Mouse (Mus musculus) kidney, adult 2 months (tissue): Measurements from ENCODE around the gene Try4. TPM values are rescaled to one million over a fixed set of nuclear protein-coding genes. Genes with fewer than 3 reads are reported as not detected.
"Not testable (repeated sequence)": the region's sequence is repeated elsewhere in the genome, so short reads cannot be mapped to it uniquely, and the experiment has no call there.

Source experiments
- DNase-seq: peaks from one replicate; pipeline ENCODE4 v3.0.0; 2021
- H3K27ac ChIP-seq: fragments of 200-500 bp; 2 replicates; pipeline ENCODE4 v1.5.1; 2012; ENCODE audit warnings: low read depth, low read length, control low read depth, inconsistent platforms; ENCODE audit not compliant: insufficient read depth
- H3K27me3 ChIP-seq: fragments of 200-500 bp; replicated peaks from 2 replicates; pipeline ENCODE4 v1.6.1; 2012; ENCODE audit warnings: mild to moderate bottlenecking, moderate library complexity, low read length, inconsistent platforms; ENCODE audit not compliant: control insufficient read depth, insufficient read depth
- H3K36me3 ChIP-seq: fragments of 200-500 bp; 2 replicates; pipeline ENCODE4 v1.6.1; 2012; ENCODE audit warnings: mild to moderate bottlenecking, moderate library complexity, low read length, inconsistent platforms; ENCODE audit not compliant: control insufficient read depth, insufficient read depth
- H3K4me1 ChIP-seq: fragments of 200-500 bp; 2 replicates; pipeline ENCODE4 v1.6.1; 2011; ENCODE audit warnings: low read length; ENCODE audit not compliant: control insufficient read depth, insufficient read depth
- H3K4me3 ChIP-seq: fragments of 200-500 bp; 2 replicates; pipeline ENCODE4 v1.5.1; 2011; ENCODE audit warnings: mild to moderate bottlenecking, low read depth, low read length, control low read depth; ENCODE audit not compliant: insufficient read depth
- CTCF ChIP-seq: fragments of 200-500 bp; conservative IDR thresholded peaks from 2 replicates; pipeline ENCODE4 v1.5.1; 2011; ENCODE audit warnings: low read depth, mild to moderate bottlenecking, control low read depth, low read length, moderate library complexity, mixed read lengths; ENCODE audit not compliant: insufficient read depth, insufficient read length
- POLR2A ChIP-seq: fragments of 200-500 bp; IDR thresholded peaks from one replicate; pipeline ENCODE4 v1.6.1; 2011; ENCODE audit warnings: low read depth, low read length, control low read depth
- WGBS: fragments of 180-500 bp; shearing (Covaris S2); methylation state at CpG from one replicate; pipeline ENCODE4 v1.1.7; 2018; 5-methylcytosine and 5-hydroxymethylcytosine counted together
- polyA plus RNA-seq: library from polyadenylated mRNA; depleted of rRNA; stranded (reverse); fragments of >200 nt; gene quantifications from 2 replicates; pipeline ENCODE4 v1.2.3, GENCODE M21; 2012; rRNA removed

The Try4 gene
- 0.20 TPM in 1 of 2 replicates, not detected in the other for polyA plus RNA-seq

DNA sequence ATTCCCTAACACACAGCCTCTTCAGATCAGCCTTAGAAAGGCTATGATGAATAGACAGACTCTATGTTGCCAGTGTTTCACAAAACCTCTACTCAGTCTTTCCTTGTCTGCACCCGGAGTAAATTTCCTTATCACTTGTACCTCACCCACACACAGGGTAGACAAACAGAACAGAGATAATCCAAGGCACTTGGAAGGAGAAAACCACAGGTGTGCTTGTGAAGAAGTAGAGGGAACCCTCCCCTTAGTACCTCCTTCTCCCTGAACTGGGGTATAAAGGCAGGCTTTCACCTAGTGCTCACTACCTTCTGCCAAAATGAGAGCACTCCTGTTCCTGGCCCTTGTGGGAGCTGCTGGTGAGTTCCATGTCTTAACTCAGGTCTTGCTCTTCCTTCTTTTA lies at the start of gene Try4:
Gene Try4 (plus strand): TSS at position 301 of the 400 bp plus-strand sequence.
- no peak for DNase-seq
- H3K36me3 ChIP-seq = no peaks in the 10 kb centered on the region
- no peak within 1 kb of the TSS for H3K27ac ChIP-seq
- no peaks in the 10 kb centered on the region for H3K4me1 ChIP-seq
- H3K27me3 ChIP-seq = no peaks in the 10 kb centered on the region
- WGBS = 88% methylated on average over 1 of the region's 1 CpGs
- H3K4me3 ChIP-seq = no peak within 1 kb of the TSS
- TF ChIP-seq POLR2A (no peak), CTCF (no peak)

GRCm38 (mm10) chr6:41253314-41253713 lies 48.8 kb upstream of the Try4 start:
- not testable (repeated sequence) for DNase-seq, H3K4me1 ChIP-seq, H3K36me3 ChIP-seq, H3K27ac ChIP-seq, H3K4me3 ChIP-seq, H3K27me3 ChIP-seq
- WGBS = 85% methylated on average over 9 of the region's 9 CpGs

GRCm38 (mm10) chr6:41256424-41256823 lies 45.6 kb upstream of the Try4 start:
- TF ChIP-seq POLR2A (no peak), CTCF (no peak)
- Histone ChIP-seq H3K4me3 (no peak overlapping the region), H3K27ac (no peak overlapping the region), H3K27me3 (no peaks in the 10 kb centered on the region), H3K36me3 (no peaks in the 10 kb centered on the region), H3K4me1 (no peaks in the 10 kb centered on the region)
- 87% methylated on average over 2 of the region's 2 CpGs for WGBS
- DNase-seq = no peak

- no peak for DNase-seq
- TF ChIP-seq POLR2A (no peak), CTCF (no peak)
- WGBS = 69% methylated on average over 3 of the region's 3 CpGs
- Histone ChIP-seq H3K4me1 (no peaks in the 10 kb centered on the region), H3K36me3 (no peaks in the 10 kb centered on the region), H3K27ac (no peak overlapping the region), H3K27me3 (no peaks in the 10 kb centered on the region), H3K4me3 (no peak overlapping the region)
These were observed 44.6 kb upstream of the Try4 start for GRCm38 (mm10) chr6:41257432-41257831.

DNA sequence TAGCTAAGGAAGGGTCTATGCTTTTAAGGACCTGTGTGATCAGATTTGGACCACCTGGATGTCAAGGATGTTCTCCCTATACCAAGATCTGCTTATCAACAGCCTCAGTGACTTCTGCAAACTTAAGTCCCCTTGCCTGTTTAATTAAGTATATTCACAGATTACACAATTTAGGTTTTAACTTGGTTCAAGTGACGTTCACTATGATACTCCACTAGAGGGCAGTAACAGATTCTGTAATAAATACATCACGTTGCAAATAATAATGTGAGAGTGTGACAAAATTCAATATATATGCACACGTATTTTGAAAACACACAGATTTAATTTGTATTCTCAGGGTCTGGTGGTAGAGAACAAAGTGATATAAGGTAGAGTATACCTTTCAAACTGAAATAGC lies 39.3 kb upstream of the Try4 start:
- Histone ChIP-seq H3K27ac (no peak overlapping the region), H3K27me3 (no peaks in the 10 kb centered on the region), H3K4me3 (no peak overlapping the region), H3K4me1 (no peaks in the 10 kb centered on the region), H3K36me3 (no peaks in the 10 kb centered on the region)
- DNase-seq = no peak
- WGBS = 36% methylated on average over 3 of the region's 3 CpGs
- TF ChIP-seq CTCF = 0 out of 2 replicates have a peak, but pooled peaks have one; percentile 4
- TF ChIP-seq POLR2A = no peak

DNA sequence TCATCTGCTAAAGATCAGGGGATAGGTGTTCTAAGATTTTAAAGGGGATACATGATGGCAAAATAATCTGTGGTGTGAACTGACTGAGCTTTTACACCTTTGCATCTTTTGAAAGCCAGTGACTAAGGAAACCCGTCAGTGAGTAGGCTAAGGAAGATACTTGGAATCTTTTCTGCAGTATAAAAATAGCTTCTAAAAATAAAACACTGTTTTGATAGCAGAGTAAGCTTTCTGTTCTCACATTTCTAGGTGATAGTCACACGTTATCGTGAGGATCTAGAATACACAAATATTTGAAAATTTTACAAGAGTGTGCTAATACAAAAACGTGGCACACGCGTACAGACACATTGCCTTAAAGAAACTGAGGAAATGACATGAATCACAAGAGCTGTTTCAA lies 35.9 kb upstream of the Try4 start:
- WGBS = 85% methylated on average over 6 of the region's 6 CpGs
- DNase-seq = no peak
- no peak overlapping the region for H3K27ac ChIP-seq
- H3K36me3 ChIP-seq = no peaks in the 10 kb centered on the region
- H3K27me3 ChIP-seq = no peaks in the 10 kb centered on the region
- no peak overlapping the region for H3K4me3 ChIP-seq
- H3K4me1 ChIP-seq = no peaks in the 10 kb centered on the region
- TF ChIP-seq POLR2A = no peak

DNA sequence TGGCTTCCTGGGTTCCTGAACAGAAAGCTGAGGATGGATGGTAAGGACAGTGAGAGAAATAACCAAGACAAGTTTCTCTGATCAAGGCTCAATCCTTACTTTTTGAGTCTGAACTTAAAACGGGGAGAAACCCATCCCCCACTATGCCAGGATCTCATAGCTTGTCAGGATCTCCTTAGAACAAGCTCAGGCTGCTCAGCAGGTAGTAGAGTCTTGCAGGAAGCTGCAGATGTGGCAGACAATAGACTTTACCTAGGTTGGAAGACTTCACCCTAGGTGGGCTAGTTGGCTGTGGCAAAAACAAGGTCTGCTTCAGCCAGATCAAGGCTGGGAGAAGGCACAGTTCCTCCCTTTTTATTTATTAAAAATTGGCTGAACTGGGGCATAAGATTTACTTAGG lies 3.8 kb upstream of the Try4 start:
- Histone ChIP-seq H3K4me3 (no peak overlapping the region), H3K36me3 (no peaks in the 10 kb centered on the region), H3K27ac (no peak overlapping the region), H3K4me1 (no peaks in the 10 kb centered on the region), H3K27me3 (no peaks in the 10 kb centered on the region)
- TF ChIP-seq CTCF (no peak), POLR2A (no peak)
- 27% methylated on average over 1 of the region's 1 CpGs for WGBS
- no peak for DNase-seq

DNA sequence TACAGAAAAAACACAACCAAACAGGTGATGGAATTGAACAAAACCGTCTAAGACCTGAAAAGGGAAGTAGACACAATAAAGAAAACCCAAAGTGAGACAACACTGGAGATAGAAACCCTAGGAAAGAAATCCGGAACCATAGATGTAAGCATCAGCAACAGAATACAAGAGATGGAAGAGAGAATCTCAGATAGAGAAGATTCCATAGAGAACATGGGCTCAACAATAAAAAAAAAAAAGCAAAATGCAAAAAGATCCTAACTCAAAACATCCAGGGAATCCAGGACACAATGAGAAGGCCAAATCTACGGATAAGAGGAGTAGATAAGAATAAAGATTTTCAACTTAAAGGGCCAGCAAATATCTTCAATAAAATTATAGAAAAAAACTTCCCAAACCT lies 14.7 kb downstream of the Try4 start, which contains the start of gene Try5:
Gene Try5 (minus strand): TSS at position 101 of the 400 bp plus-strand sequence.
- DNase-seq, H3K4me1 ChIP-seq, H3K36me3 ChIP-seq, H3K27ac ChIP-seq, H3K27me3 ChIP-seq, H3K4me3 ChIP-seq: not testable (repeated sequence)
- WGBS = 58% methylated on average over 3 of the region's 3 CpGs
